Mouse (Mus musculus): Measurements from ENCODE around the gene Usp7. TPM values are rescaled to one million over a fixed set of nuclear protein-coding genes. Genes with fewer than 3 reads are reported as not detected.
"Not testable (repeated sequence)": the region's sequence is repeated elsewhere in the genome, so short reads cannot be mapped to it uniquely, and the experiment has no call there.

Usp7 gene
- polyA plus RNA-seq, 1 experiment from 2014 or later = 32.8 TPM

DNA sequence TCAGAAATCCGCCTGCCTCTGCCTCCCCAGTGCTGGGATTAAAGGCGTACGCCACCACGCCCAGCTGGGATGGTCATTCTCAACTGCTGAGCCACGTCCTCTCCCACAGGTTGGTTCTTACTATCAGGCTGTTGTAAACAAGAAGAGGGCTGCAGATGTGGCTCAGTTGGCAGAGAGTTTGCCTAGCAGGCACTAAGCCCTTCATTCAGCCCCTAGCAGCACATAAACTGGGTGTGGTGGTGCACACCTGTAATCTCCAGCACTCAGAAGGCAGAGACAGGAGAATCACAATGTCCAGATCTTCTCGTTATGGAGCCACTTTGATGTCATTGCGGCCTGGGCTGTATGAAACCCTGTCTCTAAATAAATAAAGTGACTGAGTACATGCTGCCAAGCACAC is 31.1 kb downstream of the Usp7 start:
- 92% methylated on average over 7 of the region's 7 CpGs for WGBS
- no peaks in the 10 kb centered on the region for H3K27me3 ChIP-seq (ENCODE audit: low read depth, poor library complexity, severe bottlenecking)
- no peak overlapping the region for H3K4me3 ChIP-seq
- H3K36me3 ChIP-seq = no peaks in the 10 kb centered on the region
- H3K9me3 ChIP-seq (replicated peaks) = no peaks in the 10 kb centered on the region
- DNase-seq (ENCODE audit: low spot score) = no peak
- no peak overlapping the region for H3K27ac ChIP-seq
- H3K4me1 ChIP-seq = no peaks in the 10 kb centered on the region

DNA sequence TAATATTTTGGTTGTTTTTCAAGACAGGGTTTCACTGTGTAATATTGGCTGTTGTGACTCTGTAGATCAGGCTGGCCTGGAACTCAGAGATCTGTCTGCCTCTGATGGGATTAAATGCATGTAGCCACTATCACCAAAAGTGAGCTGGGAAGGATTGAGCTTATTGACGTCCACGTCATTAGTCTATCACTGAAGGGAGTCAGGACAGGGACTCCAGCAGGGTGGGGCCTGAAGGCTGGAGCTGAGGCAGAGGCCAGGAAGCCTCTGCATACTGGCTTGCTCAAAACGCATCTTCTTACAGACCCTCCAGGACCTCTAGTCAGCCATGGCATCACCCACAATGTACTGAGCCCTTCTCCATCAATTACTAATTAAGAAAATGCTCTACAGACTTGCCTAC is 33.1 kb downstream of the Usp7 start:
- DNase-seq (ENCODE audit: low spot score) = no peak
- Histone ChIP-seq H3K4me3 (no peak overlapping the region), H3K4me1 (no peaks in the 10 kb centered on the region), H3K36me3 (no peaks in the 10 kb centered on the region), H3K27ac (no peak overlapping the region), H3K9me3 (replicated peaks) (no peaks in the 10 kb centered on the region), H3K27me3 (ENCODE audit: low read depth, poor library complexity, severe bottlenecking) (no peaks in the 10 kb centered on the region)
- WGBS = 81% methylated on average over 3 of the region's 3 CpGs

DNA sequence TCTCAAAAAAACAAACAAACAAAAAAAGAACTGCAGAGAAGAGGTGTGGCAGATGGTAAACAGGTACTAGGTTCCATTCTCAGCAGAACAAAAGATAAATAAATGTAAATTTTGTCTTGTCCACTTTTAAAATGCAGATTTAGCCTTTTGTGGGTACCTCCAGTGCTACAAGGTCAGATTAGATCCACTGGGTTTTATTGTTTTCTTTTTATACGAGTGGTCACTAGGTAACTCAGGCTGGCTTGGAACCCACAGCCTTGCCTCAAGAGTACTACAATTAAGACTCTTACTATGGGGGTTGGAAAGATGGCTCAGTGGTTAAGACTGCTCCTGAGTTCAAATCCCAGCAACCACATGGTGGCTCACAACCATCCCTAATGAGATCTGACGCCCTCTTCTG is 33.9 kb downstream of the Usp7 start:
- no peak overlapping the region for H3K4me3 ChIP-seq
- no peak overlapping the region for H3K27ac ChIP-seq
- no peaks in the 10 kb centered on the region for H3K4me1 ChIP-seq
- 80% methylated on average over 2 of the region's 2 CpGs for WGBS
- DNase-seq (ENCODE audit: low spot score) = no peak
- no peaks in the 10 kb centered on the region for H3K27me3 ChIP-seq (ENCODE audit: low read depth, poor library complexity, severe bottlenecking)
- H3K36me3 ChIP-seq = no peaks in the 10 kb centered on the region
- H3K9me3 ChIP-seq (replicated peaks) = no peaks in the 10 kb centered on the region

DNA sequence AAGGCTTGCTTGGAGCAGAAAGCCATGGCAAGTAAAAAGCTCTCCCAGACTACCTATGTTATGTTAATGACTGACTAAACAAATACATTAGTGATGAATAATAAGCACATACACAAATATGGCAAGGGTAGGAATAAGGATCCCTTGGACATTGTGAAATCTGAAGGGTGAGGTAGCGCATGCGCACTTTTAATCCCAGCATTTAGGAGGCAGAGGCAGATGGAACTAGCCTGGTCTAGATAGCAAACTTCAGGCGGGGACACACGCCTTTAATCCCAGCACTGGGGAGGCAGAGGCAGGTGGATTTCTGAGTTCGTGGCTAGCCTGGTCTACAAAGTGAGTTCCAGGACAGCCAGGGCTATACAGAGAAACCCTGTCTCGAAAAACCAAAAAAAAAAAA is 34.5 kb downstream of the Usp7 start:
- not testable (repeated sequence) for H3K27ac ChIP-seq; H3K9me3 ChIP-seq (replicated peaks); DNase-seq (ENCODE audit: low spot score); H3K4me3 ChIP-seq; H3K36me3 ChIP-seq; H3K27me3 ChIP-seq (ENCODE audit: low read depth, poor library complexity, severe bottlenecking); H3K4me1 ChIP-seq
- 88% methylated on average over 6 of the region's 6 CpGs for WGBS

DNA sequence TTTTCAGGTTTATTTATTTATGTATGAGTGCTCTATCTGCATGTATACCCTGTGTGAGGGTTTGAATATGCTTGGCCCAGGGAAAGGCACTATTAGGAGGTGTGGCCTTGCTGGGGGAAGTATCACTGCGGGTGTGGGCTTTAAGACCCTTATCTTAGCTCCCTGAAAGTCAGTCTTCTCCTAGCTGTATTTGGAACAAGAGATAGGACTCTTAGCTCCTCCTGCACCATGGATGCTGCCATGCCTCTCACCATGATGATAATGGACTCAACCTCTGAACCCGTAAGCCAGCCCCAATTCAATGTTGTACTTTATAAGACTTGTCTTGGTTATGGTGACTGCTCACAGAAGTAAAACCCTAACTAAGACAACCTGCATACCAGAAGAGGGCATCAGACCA is 39.8 kb downstream of the Usp7 start:
- Histone ChIP-seq H3K27me3 (ENCODE audit: low read depth, poor library complexity, severe bottlenecking) (no peaks in the 10 kb centered on the region), H3K27ac (no peak overlapping the region), H3K9me3 (replicated peaks) (no peaks in the 10 kb centered on the region), H3K4me1 (no peaks in the 10 kb centered on the region), H3K4me3 (no peak overlapping the region), H3K36me3 (no peaks in the 10 kb centered on the region)
- 93% methylated on average over 2 of the region's 2 CpGs for WGBS
- no peak for DNase-seq (ENCODE audit: low spot score)

DNA sequence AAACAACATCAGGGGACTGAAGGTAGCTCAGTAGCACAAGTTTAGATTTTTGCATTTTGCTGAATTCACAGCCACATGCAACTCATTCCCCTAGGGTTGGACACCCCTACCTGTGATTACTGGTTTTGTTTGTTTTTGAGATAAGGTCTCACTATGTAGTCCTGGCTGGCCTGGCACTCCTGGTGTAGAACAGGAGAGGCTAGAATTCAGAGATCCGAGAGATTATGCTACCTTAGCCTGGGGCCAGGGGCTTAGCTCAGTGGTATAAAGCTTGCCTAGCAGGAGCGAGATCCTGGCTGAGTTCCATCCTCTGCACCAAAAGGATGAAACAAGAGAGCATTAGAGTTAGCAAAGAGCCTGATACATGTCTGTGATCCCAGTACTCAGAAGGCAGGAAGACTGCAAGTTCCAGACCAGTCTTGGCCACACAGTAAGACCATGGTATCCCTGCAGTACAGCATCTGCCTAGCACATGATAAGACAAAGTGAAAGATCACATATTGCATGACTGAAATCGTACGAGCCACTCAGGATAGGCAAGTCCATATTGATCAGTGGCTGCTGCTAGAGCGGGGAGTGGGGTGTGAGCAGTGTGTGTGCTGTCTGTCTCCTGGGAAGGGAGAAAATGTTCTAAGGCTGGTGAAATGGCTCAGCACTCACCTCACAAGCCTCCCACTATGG is 40.4 kb downstream of the Usp7 start:
- WGBS = 86% methylated on average over 5 of the region's 5 CpGs
- H3K27me3 ChIP-seq (ENCODE audit: low read depth, poor library complexity, severe bottlenecking) = no peaks in the 10 kb centered on the region

DNA sequence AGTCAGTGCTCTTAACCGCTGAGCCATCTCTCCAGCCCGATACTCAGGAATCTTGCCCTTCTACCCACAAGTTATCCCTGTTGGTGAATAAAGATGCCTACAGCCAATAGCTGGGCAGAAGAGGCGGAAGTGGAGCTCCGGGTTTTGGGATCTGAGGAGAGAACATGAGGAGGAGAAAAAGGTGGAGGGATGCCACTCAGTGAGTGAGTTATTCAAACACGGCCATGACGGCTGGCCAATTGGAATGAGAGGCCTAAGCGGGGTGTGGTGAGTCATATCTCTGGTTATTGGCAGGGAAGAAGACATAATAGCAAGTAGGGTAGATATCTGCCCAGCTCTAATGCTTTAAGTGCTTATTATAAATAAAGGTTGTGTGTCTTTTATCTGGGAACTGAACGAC is 43.2 kb downstream of the Usp7 start:
- Histone ChIP-seq H3K9me3 (replicated peaks) (no peaks in the 10 kb centered on the region), H3K27ac (no peak overlapping the region)
- 96% methylated on average over 8 of the region's 8 CpGs for WGBS

More for the DNA sequence above, 40.4 kb downstream of the Usp7 start:
- H3K9me3 ChIP-seq (replicated peaks) = no peaks in the 10 kb centered on the region
- H3K4me3 ChIP-seq = no peak overlapping the region
- H3K36me3 ChIP-seq = no peaks in the 10 kb centered on the region
- no peak for DNase-seq (ENCODE audit: low spot score)
- no peak overlapping the region for H3K27ac ChIP-seq
- no peaks in the 10 kb centered on the region for H3K4me1 ChIP-seq

DNA sequence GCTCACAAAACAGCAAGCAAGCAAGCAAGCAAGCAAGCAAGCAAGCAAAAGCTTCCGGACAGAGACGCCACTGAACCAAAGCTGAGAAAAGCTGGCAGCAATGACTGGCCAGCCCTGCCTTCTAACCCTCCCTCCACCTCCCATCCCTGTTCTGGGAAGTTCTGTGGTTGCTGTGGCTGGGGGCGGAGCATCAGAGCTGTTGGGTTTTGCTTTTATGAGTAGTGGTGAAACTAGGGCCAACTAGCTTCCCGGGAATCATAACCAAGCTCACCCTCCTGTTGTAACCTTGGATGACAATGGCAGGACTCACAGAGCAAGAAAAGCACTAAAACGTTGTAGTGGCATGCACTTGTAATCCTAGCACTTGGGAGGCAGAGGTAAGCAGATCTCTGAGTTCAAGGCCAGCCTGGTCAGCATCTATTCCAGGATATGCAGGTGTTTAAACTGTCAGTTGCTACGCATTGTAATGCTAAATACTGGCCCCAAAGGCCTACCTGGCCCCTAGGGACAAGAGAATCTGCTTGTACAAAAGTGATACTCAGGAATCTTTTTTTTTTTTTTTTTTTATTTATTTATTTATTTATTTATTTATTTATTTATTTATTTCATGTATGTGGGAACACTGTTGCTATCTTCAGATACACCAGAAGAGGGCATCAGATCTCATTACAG is 43.8 kb downstream of the Usp7 start:
- H3K27me3 ChIP-seq (ENCODE audit: low read depth, poor library complexity, severe bottlenecking) = no peaks in the 10 kb centered on the region
- no peak overlapping the region for H3K4me3 ChIP-seq
- no peak for DNase-seq (ENCODE audit: low spot score)
- H3K27ac ChIP-seq = no peak overlapping the region
- no peaks in the 10 kb centered on the region for H3K4me1 ChIP-seq
- no peaks in the 10 kb centered on the region for H3K9me3 ChIP-seq (replicated peaks)
- WGBS = 80% methylated on average over 6 of the region's 6 CpGs
- H3K36me3 ChIP-seq = no peaks in the 10 kb centered on the region

More for the DNA sequence above, 43.2 kb downstream of the Usp7 start:
- H3K4me1 ChIP-seq = no peaks in the 10 kb centered on the region
- no peaks in the 10 kb centered on the region for H3K27me3 ChIP-seq (ENCODE audit: low read depth, poor library complexity, severe bottlenecking)
- no peak for DNase-seq (ENCODE audit: low spot score)
- H3K36me3 ChIP-seq = no peaks in the 10 kb centered on the region
- no peak overlapping the region for H3K4me3 ChIP-seq

DNA sequence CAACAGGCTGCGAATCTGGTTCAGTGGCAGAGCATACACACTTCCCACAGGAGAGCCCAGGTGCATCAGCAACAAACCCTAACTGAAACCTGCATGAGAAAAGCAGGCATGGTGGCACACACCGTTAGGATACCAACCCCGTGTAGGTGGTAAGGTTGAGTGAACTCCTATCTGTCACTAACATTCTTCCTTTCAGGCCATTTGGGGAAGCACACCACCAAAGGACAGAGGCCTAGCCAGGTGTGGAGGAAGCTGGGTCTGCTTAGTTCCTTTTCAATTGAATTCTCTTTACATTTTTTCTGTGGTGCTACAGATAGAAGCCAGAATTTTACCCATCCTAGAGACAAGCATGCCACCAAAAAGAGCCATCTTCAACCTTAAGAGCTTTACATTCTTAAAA is 44.3 kb downstream of the Usp7 start:
- Histone ChIP-seq H3K4me3 (no peak overlapping the region), H3K4me1 (no peaks in the 10 kb centered on the region), H3K27ac (no peak overlapping the region), H3K27me3 (ENCODE audit: low read depth, poor library complexity, severe bottlenecking) (no peaks in the 10 kb centered on the region), H3K36me3 (no peaks in the 10 kb centered on the region), H3K9me3 (replicated peaks) (no peaks in the 10 kb centered on the region)
- DNase-seq (ENCODE audit: low spot score) = no peak
- 84% methylated on average over 3 of the region's 3 CpGs for WGBS

DNA sequence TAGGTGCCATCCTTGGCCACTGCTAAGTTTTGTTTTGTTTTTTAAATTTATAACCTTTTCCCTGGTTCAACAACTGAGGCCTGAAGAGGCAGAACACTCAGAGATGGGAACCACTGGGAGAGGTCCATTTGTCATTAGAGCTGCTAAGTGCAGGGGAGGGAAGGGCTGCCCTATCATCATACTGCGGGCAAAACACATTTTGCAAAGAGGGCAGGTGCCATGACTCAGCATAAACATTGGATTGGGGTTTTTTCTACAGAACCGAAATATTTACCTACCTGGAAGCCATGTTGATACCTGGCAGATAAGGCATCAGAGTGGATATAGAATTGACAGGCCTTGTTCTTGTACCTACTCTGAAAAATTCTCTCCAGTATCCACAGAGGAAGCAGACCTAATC is 45.6 kb downstream of the Usp7 start:
- Histone ChIP-seq H3K36me3 (no peaks in the 10 kb centered on the region), H3K4me3 (no peak overlapping the region), H3K27ac (no peak overlapping the region), H3K4me1 (no peaks in the 10 kb centered on the region), H3K9me3 (replicated peaks) (no peaks in the 10 kb centered on the region), H3K27me3 (ENCODE audit: low read depth, poor library complexity, severe bottlenecking) (no peaks in the 10 kb centered on the region)
- no peak for DNase-seq (ENCODE audit: low spot score)
- WGBS = 87% methylated on average over 2 of the region's 2 CpGs

DNA sequence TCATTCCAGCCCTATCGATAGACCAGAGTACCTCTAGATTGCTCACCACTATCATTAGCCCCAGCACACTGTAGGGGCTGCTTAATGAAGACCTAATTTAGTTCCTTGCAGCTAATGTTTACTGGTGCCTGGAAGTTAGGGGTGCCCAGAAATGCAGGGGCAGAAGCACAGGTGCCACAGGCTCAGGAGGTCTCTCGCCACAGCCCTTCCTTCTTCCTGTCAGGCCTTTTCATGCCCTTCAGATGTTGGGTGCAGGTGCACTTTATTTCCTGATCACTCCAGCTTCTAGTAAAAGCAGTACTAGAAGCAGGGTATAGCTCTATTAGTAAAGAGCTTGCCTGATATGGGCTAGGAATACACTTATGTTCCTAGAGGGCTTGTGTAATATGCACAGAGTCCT is 46.4 kb downstream of the Usp7 start:
- Histone ChIP-seq H3K27ac (no peak overlapping the region), H3K27me3 (ENCODE audit: low read depth, poor library complexity, severe bottlenecking) (no peaks in the 10 kb centered on the region), H3K4me3 (no peak overlapping the region), H3K4me1 (no peaks in the 10 kb centered on the region), H3K9me3 (replicated peaks) (no peaks in the 10 kb centered on the region), H3K36me3 (no peaks in the 10 kb centered on the region)
- 97% methylated on average over 2 of the region's 2 CpGs for WGBS
- no peak for DNase-seq (ENCODE audit: low spot score)

DNA sequence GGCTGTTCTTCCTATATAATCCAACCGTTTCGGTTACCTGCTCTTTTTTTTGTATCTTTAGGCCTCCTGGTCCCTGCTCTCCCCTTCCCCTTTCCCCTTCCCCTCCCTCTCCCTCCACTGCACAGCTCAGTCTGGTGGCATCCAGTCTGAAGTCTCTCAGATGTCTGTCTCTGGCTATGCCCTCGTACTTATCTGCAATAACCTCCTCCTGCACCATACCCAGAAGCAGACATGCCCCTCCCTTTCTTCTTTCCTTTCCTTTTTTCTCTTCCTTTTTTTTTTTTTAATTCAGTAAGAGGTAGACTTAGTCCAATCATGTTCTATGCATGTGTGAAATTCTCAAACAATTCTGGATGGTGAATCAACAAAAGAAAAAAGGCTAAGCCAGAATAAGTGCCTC is 48.1 kb downstream of the Usp7 start:
- Histone ChIP-seq H3K9me3 (replicated peaks) (no peaks in the 10 kb centered on the region), H3K27me3 (ENCODE audit: low read depth, poor library complexity, severe bottlenecking) (no peaks in the 10 kb centered on the region), H3K27ac (no peak overlapping the region), H3K4me3 (no peak overlapping the region), H3K36me3 (no peaks in the 10 kb centered on the region), H3K4me1 (no peaks in the 10 kb centered on the region)
- DNase-seq (ENCODE audit: low spot score) = no peak
- WGBS = 81% methylated on average over 3 of the region's 3 CpGs

DNA sequence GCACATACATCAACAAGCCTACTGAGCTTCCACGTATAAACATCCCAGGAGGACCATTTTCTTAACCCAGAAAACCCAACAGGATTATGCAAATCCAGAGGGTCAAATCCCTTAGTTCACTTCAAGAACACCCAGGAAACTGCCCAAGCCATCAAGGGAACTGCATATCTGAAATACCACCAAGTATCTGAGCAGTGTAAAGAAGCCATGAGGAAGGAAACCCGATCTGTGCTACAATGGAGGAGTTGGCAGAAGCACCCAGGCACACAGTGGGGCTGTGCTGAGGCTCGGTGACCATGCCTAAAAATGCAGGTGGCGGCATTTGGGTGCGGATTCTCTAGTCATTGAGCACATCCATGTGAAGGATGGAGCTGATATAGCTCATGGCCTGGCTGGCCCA is 50.4 kb downstream of the Usp7 start:
- H3K27me3 ChIP-seq (ENCODE audit: low read depth, poor library complexity, severe bottlenecking) = no peaks in the 10 kb centered on the region
- no peak overlapping the region for H3K27ac ChIP-seq
- H3K4me3 ChIP-seq = no peak overlapping the region
- DNase-seq (ENCODE audit: low spot score) = no peak
- 77% methylated on average over 5 of the region's 5 CpGs for WGBS
- peaks cover 9% of the 10 kb centered on the region for H3K4me1 ChIP-seq
- H3K36me3 ChIP-seq = no peaks in the 10 kb centered on the region
- no peaks in the 10 kb centered on the region for H3K9me3 ChIP-seq (replicated peaks)

DNA sequence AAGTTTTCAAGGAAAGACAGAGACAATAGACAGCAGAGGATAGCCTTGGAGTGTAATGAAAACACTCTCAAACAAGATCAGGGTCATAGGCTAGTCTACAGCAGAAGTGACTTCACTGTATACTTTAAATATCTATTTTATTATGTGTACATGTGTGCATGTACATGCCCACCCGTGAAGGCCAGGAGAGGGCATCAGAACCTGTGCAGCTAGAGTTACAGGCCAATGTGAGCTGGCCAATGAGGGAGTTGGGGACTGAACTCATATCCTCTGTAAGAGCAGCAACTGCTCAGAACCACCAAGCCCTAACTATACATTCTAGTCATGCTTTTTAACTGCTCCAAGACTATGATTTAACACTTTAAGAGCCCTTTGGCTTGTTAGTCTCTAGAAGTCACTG is 51.0 kb downstream of the Usp7 start:
- H3K36me3 ChIP-seq = no peaks in the 10 kb centered on the region
- DNase-seq (ENCODE audit: low spot score) = no peak
- WGBS = 65% methylated on average over 1 of the region's 1 CpGs
- H3K4me3 ChIP-seq = no peak overlapping the region
- H3K4me1 ChIP-seq = peaks cover 14% of the 10 kb centered on the region
- H3K27me3 ChIP-seq (ENCODE audit: low read depth, poor library complexity, severe bottlenecking) = no peaks in the 10 kb centered on the region
- H3K9me3 ChIP-seq (replicated peaks) = no peaks in the 10 kb centered on the region
- H3K27ac ChIP-seq = no peak overlapping the region

All from limb, embryonic 10.5 days (tissue).